Mouse (Mus musculus) heart, postnatal 0 days (tissue): Measurements from ENCODE around the gene Tent5a.

Experiments used
- CTCF ChIP-seq: IDR thresholded peaks from 2 replicates; pipeline ENCODE4 v1.5.1; 2016; ENCODE audit warnings: antibody characterized with exemption, control low read depth, low read depth
- EP300 ChIP-seq: IDR thresholded peaks from 2 replicates; pipeline ENCODE4 v1.6.1; 2016; ENCODE audit warnings: antibody characterized with exemption, low read depth

GRCm38 (mm10) chr9:85326292-85327241, 581 bp downstream of the Tent5a start:
- TF ChIP-seq EP300 (no peak), CTCF (no peak)
